Mouse (Mus musculus) hindlimb bud, embryonic 11.5 days (tissue): ENCODE results near the gene Tbc1d9.

Experiments used
- DNase-seq: peaks from one replicate; pipeline ENCODE4 v3.0.0-alpha.2; 2012; ENCODE audit warnings: low read depth, low spot score; ENCODE audit errors: extremely low spot score

The Tbc1d9 gene

GRCm38 (mm10) chr8:83165235-83165930 is at the start of gene Tbc1d9:
Tbc1d9 (plus strand) TSS chr8:83165352.
- DNase-seq: peak; percentile 44

GRCm38 (mm10) chr8:83135086-83135485 is 30.1 kb upstream of the Tbc1d9 start:
- no peak for DNase-seq

- no peak for DNase-seq
These were observed 25.1 kb upstream of the Tbc1d9 start for GRCm38 (mm10) chr8:83140068-83140467.

GRCm38 (mm10) chr8:83140701-83141111 is 24.4 kb upstream of the Tbc1d9 start:
- DNase-seq: no peak

- no peak for DNase-seq
These were observed 23.8 kb upstream of the Tbc1d9 start for GRCm38 (mm10) chr8:83141358-83141757.

GRCm38 (mm10) chr8:83144601-83145000 is 20.6 kb upstream of the Tbc1d9 start:
- no peak for DNase-seq

GRCm38 (mm10) chr8:83145421-83145820 is 19.7 kb upstream of the Tbc1d9 start:
- no peak for DNase-seq

GRCm38 (mm10) chr8:83149124-83149523 is 16.0 kb upstream of the Tbc1d9 start:
- no peak for DNase-seq

- DNase-seq: no peak
These were observed 13.1 kb upstream of the Tbc1d9 start for GRCm38 (mm10) chr8:83152055-83152454.

GRCm38 (mm10) chr8:83152470-83152869 is 12.7 kb upstream of the Tbc1d9 start:
- DNase-seq: no peak

GRCm38 (mm10) chr8:83155110-83155509 is 10.0 kb upstream of the Tbc1d9 start:
- no peak for DNase-seq

- DNase-seq: no peak
These were observed 6.2 kb upstream of the Tbc1d9 start for GRCm38 (mm10) chr8:83158971-83159370.

- no peak for DNase-seq
These were observed 5.5 kb upstream of the Tbc1d9 start for GRCm38 (mm10) chr8:83159615-83160014.

GRCm38 (mm10) chr8:83160613-83161012 is 4.5 kb upstream of the Tbc1d9 start:
- DNase-seq: no peak

- no peak for DNase-seq
These were observed 1.0 kb downstream of the Tbc1d9 start, which contains the start of gene Gm10645 for GRCm38 (mm10) chr8:83165931-83166867. Gm10645 (minus strand) TSS chr8:83166170.

- DNase-seq: no peak
These were observed 2.8 kb downstream of the Tbc1d9 start for GRCm38 (mm10) chr8:83167932-83168331.

GRCm38 (mm10) chr8:83169127-83169526 is 4.0 kb downstream of the Tbc1d9 start:
- DNase-seq: no peak

GRCm38 (mm10) chr8:83169709-83170108 is 4.6 kb downstream of the Tbc1d9 start:
- DNase-seq: no peak

GRCm38 (mm10) chr8:83170894-83171293 is 5.7 kb downstream of the Tbc1d9 start:
- DNase-seq: no peak

- no peak for DNase-seq
These were observed 10.5 kb downstream of the Tbc1d9 start for GRCm38 (mm10) chr8:83175680-83176079.

- no peak for DNase-seq
These were observed 11.6 kb downstream of the Tbc1d9 start for GRCm38 (mm10) chr8:83176785-83177184.
